Mouse (Mus musculus) mesoderm, embryonic 11.5 days (tissue): ENCODE data around the gene Zic1.

Source experiments
- DNase-seq: peaks from one replicate; pipeline ENCODE4 v3.0.0-alpha.2; 2012; ENCODE audit warnings: low read depth, low spot score

The Zic1 gene

DNA sequence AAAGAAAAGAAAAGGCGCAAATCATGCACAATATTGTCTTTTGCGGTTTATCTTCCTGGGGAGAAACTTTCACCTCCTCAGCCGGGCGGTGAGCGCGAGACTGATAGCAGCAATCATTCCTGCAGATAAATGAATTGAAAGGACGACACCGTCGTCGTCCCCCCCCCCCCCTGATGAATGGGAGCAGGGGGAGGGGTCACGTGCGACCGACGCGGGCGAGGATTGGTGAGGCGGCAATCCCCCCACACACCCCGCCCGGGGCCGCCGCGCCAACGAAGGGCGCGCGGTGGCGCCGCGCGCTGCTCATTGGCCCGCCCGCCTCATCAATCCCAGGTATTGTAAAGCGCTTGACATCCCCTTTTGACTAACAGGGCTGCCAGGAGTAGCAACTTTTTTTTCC lies at the start of gene Zic1:
TSS of gene Zic1 (minus strand) at position 147 of the 400 bp plus-strand sequence.
- DNase-seq = peak; percentile 88

DNA sequence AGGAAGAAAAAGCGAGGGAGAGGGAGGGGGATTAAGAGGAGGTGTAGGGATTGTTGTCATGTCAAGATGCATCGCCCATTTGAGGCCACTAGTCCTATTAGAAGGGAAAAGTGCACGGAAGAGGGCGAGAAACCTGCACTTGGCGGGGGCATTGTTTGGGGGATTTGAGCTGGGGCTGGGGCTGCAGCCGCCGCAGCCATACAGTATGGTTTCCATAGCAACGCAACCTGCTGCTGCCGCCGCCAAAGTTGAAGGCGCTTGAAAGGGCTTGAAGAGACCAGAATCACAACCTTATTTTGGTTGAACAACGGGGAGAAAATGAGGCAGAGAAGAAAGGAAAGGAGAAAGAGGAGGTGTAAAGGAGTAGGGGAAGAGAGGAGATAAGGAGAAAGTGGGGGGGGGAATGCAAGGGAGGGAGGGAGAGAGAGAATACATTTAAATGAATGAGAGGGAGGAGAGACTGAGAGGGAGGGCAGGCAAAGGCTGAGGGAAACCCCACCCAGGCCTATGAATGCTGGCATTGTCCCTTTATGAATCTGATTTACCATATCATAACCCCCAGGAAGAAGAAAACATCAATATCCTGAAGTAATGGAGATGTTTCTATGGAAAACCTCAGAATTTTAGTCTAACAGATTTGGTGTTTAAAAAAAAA lies 48.5 kb upstream of the Zic1 start:
- peak; percentile 57 for DNase-seq

DNA sequence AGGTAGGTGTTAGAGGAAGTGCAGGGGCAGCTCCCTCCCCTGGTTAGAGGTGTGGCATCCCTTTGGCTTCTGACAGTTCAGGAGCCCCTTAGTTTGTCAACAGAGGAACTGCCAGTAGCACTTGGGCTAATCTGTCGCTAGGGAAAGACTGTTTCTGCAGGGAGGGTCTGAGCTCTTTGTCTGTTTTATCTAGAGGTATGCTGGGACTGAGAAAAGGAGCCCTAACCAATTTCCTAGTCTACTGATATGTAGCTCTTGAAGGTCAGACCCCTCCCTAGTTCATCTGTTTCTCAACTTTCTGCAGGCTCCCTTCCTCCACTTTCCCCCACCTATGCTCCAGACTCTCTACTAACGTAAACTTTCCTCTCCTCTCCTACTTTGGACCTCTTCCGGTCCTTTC lies 44.2 kb upstream of the Zic1 start:
- DNase-seq = no peak

DNA sequence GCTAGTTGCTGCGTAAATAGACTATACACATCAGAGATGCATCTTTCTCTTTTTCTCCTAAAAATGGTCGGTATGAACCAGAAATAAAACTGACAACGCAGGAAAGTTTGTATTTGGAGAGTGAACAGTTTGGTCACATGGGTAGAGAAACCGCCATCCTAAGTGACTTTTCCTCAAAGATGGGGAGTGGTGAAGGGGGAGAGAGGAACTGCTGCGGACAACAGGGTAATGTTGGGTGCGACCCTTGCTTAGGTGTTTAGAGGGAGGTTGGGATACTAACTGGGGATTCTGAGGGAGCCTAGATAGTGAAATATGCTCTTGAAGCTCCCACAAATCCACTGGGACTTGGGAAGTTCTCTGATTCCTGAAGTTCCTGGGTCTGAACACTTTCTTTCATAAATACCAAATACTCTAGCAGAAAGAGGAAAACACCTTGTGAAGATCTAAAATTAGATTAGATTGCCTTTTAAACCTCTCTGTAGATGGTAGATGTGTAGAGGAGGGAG lies 40.7 kb upstream of the Zic1 start:
- DNase-seq = no peak

DNA sequence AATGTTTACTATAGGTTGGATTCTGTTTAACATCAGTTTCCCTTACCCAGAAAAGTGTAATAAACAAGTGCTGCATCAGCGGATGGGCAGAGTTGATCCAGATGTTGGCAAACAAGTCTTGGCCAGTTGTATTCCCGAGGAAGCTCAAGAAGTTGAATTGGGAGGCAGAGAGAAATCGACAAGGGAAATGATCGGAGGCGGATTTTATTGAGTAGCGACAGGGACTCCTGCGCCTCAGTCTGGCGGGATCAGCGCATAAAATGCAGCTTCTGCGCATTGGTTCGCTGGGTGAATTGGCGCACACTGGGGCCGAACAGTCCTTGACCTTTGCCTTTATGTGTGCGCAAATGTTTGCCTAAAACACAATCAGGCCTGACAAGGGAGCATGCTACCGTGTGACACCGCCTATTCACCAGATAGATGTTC lies 40.2 kb upstream of the Zic1 start:
- peak; percentile 59 for DNase-seq

DNA sequence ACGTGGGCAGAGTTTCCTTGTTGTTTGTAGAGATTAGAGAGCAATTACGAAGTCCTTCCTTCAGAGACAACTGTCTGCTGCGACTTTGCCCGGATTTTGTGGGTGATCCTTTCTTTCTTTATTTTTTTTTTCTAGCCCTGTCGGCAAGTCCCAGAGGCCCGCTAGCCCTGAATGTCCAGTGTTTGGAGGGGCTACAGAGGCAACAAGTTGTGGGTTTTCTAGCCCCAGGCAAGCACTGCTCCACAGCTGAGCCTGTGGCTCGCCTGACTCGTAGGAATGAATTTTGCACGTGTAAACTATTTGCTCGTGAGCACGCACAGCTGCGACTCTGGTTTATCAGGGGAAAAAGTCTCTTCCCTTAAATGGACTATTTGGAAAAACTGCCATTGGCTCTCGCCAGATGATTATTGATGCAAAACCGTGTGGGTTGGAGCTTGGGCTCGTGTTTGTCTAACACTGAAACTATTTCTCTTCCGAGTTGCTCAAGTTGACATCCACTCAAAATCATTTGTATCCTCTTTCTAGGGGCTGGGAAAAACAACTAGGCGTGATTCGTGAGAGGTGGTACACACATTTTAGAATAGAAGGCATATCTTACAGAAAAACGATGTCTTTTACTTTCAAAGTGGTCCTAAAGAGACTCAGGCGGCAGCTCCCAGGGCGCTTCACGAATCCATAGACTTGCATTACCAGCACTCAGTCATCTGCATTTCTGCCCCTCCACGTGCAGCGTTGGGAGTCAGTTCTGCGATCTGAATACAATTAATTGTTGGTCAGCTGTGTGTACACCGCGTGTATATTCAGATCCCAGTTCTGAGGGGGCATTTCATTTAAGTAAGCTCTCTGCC lies 39.5 kb upstream of the Zic1 start:
- no peak for DNase-seq

DNA sequence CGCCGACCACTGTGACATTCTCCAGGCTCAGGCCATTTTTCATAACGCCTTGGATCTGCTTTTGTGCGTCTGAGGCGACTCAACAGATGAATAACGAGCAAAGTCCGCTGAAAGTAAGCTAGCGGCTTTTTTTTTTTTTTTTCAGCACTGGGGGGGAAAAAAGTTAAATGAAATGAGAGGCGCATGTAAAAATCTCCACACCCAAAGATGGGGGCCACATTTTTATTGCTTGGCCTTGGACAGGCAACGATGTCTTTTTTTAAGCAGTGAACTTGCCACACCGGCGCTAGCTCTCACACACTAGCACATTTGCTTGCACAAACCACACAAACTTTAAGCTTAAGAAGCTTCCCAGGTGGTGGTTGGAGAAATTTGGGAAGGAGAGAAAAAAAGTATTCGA lies 38.6 kb upstream of the Zic1 start:
- DNase-seq = no peak

DNA sequence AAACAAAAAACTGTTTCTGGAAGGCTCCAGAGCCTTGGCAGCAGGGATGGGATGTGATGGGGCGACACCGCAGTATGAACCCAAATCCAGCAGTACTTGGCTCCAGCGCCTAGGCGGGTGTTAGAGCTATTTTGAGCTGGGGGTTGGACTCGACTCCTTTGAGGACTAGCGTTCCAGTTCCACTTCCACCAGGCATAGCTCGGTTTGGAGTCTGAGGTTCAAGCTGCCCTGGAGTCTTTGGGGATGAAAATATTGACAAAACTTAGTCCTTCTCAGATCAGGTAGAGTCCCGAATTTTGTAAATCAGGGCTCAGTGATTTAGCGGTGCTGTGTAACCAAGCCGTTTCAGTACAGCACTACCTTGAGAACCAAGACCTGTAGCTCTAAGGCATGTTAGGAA lies 35.9 kb upstream of the Zic1 start:
- DNase-seq = no peak

DNA sequence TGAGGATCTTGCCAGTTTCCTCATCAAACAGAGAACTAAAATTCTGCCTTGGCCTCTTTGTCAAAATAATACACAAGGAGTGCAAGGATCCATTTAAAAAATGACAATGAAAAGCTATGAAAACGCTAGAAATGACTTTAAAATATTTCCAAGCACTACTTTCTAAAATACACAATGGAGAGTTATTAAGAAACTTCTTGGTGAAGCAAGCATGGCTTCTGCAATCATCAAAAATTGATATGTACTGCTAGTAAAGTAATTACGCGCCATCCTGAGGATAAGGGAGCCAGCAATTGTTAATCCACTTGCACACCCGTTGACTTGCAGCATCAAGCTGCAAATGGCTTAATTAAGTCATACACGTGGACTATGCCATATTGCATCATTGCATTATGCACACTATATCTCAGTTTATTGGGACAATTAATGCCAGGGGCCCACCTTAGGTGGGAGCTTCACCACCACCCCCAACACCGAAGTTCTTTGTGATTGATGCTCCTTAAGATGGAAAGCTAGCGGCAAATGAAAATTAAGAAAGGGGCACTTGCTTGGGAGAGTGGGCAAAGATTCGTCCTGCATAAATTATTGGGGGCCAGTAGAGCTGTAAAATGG lies 35.0 kb upstream of the Zic1 start:
- DNase-seq = no peak

DNA sequence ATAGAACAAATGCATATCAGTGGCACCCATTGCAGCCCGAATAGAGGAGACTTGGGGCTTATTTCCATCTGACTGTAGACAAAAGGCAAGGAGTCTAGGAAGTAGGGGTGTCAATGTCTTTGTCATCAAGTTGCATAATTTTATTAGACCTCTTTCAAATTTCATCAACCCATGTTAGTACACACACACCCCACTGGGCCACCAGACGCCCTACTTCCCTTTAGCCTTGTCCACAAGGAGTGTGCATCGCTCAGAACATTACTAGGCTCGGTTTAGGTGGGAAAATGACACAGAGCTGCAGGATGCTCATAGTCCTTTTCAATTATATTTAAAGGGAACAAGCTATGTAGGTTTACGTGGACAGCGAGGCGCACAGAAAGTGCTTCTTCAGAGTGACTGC lies 34.4 kb upstream of the Zic1 start:
- no peak for DNase-seq

DNA sequence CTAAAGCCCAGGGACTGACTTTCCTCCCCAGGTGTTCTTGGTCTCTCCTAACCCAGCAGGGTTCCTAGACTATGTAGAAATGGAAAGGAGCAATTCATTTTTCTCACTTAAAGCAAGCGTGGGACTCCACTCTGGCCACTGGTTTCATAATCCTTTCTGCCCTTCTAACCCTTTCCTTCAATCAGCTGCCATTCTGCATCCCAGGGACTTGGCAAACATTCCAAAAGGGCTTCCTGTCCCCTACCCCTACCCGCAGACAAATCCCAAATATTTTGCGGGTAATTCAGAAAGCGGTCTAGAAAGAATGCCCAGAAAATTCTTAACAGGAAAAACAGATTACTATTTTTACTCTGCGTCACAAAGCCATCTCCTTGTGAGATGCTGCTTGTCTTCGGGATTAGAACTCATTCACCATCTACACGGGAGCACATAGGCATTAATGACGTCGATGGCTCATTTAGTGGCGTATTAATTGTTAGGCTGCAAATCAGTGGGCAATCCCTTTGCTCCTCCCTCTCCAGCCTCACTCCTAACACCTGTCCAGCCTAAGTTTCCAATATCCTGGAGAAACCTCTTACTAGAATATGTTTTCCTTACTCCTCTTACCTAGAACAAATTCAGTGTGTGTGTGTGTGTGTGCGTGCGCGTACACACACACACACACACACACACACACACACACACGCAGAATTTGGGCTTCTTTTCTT lies 29.6 kb upstream of the Zic1 start:
- DNase-seq = no peak

DNA sequence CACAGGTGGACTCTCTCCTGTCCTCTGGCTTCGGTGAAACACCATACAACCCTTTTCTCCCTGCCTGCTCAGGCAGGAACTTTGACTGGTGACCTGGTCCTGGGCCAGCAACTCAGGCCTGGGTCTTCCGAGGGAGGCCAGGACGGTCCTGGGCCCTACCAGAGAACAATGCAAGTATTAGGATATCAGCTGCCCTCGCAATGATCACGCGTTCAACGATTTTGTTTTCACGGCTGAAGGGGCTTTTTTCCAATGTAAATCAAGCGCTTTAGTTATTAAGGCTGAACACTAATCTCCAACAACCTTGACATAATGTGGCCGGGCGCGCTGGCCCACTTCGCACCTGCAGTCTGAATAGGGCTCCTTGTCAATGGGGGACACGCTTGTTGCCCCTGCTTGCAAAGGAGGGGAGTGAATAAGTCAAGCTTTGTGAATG lies 28.6 kb upstream of the Zic1 start:
- no peak for DNase-seq

DNA sequence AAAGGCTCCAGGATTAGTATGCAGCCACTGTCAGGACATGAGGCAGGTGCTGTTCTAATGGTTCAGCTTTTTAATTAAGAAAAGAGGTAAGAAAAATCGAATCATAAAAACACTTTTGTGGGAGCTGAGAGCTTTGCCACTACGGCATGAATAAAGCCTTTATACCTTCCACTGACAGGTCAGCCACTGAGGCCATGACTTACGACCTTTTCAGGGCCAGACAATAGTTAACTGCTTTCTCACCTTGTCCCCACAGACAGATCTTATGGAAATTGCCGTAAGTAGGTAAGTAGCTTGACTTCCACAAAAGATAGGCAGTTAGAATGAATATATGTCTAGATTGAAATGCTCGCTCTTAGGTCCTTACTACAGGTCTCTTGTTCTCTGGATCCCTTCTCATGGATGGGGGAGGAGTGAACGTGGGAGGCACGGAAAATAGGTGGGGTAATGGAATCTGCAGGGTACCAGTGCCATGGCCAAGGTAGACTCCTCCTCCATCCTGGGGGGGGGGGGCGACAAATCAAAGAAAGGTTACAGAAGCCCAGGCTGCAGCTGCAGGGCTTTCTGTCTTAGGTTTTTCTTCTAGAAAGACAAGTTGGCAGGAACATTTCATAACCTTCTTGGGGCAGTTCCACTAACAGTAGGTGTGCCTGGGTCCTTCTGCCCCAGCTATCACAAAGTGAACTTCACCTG lies 27.9 kb upstream of the Zic1 start:
- no peak for DNase-seq

DNA sequence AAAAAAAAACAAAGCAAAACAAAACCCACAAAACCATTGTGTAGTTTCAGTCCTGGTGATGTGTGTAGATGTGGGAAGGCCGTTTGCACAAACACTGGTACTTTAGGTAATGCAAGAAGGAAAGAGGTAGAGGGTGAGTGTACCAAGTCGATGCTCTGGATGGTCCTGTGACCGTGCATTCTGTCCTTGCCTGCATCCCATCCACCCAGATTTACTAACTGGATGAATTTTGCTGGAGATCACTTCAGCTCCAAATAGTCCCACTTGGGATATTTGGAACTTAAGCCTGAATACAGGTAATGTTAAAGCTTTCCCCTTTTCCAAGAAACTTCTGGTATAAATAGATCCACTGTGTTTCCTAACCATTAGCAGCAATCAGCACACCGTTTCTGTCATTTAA lies 22.6 kb upstream of the Zic1 start:
- DNase-seq = no peak

DNA sequence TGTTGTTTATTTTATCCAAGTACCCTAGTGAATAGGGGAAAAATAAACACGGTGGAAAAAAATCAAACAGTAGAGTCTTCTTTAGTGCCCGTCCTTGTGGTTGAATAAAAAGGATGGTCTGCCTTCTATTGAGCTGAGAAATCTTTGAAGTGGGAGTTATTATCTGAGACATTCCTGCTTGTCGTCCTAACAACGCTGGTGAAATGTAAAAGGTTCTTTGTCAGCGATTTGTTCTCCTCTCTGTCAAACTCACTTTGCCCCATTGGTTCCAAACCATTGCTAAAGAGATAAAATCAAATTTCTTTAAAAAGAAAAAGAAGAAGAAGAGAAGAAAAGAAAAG lies 22.1 kb upstream of the Zic1 start:
- no peak for DNase-seq

DNA sequence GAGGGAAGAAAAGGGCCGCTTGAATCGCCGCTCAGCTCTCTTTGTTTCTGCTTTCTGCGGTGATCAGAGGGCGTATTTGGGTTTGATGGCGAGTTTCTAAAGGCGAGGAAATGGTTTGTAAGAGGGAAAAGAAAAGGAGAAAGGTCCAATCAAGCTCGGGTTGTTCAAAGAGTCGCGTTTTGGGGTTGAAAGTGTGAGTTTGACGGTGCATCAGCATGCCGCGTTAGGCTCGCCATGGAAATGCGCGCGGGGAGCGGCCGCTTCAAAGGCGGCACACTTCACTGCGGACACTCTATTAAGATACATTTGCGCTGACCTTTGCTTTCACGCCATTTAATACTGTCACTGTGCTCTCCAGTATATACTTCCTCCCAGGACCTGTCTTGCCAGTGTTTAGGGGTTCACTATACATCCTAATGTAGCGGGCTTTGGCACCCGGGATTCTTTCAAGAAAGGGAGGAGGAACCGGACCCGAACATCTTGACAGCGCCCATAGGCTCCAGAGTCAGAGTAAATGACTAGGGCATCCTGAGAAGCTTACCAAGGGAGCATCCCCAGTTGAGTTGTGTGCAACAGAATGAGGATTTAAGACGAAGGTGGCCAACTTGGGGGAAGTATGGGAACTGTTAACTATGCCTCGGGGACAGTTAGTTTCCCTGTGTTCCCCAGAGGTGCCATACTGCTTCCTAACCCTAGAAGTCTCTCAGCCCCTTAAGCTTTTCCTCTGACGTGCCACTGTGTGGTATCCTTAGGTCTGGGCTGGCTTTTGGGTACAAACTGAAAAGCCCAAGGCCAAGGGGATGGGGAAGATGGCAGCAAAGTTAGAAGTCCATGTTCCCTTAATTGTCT lies 21.5 kb upstream of the Zic1 start:
- DNase-seq = no peak

DNA sequence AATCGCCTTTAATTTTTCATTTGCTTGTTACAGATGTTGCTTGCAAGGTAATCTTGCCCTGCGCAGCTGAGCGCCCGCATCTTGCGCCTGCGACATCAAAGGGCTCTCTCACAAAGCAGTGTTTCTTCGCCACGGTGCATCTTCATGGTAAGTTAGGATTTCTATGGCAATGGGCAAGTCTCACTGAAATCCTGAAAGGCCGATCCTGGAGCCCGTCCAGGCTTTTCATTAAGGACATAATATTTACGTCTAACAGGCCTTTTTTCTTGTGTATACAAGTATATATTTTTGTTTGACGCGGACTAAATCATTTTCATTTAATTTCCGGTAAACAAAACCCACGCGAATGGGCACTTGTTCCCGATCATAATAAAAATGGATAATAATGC lies 20.9 kb upstream of the Zic1 start:
- DNase-seq = no peak

DNA sequence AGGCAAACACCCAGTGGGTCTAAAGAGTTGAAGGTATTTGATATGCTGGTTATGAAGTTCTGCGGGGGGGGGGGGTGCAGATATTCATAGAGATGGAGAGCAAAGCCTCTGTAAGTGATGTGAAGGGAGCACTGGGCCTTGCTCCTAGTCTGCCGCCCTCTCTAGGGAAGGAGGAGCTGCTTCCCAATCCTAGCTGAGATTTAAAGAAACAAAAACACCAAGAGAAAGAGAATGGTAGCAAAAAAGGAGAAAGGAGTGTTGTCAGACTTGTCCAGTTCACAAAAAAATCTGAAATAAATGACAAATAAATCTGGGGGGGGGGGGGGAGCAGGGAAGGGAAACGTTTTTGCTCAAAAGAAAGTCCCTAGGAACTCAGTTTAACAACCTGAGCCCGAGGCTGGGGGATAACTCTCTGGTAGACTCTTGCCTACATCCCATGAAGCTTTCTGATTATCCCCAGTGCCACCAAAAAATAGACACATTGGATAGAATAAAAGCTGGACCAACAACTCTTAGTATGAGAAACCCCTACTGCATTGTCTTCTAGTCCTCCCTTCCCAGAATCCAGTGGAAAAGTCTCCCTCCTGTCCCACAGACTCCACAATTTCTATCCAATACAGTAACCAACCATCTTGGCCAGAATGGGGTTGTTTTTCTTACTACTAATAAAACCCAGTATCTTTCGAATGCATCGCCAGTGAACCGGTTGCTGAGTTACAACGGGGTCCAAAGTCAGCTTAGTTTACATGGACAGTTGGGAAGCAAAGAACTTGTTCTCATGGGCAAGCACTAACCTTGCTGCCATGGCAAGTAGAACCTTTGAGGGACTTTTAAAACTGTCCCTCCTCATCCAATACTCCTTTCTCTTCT lies 20.2 kb upstream of the Zic1 start:
- DNase-seq = no peak

DNA sequence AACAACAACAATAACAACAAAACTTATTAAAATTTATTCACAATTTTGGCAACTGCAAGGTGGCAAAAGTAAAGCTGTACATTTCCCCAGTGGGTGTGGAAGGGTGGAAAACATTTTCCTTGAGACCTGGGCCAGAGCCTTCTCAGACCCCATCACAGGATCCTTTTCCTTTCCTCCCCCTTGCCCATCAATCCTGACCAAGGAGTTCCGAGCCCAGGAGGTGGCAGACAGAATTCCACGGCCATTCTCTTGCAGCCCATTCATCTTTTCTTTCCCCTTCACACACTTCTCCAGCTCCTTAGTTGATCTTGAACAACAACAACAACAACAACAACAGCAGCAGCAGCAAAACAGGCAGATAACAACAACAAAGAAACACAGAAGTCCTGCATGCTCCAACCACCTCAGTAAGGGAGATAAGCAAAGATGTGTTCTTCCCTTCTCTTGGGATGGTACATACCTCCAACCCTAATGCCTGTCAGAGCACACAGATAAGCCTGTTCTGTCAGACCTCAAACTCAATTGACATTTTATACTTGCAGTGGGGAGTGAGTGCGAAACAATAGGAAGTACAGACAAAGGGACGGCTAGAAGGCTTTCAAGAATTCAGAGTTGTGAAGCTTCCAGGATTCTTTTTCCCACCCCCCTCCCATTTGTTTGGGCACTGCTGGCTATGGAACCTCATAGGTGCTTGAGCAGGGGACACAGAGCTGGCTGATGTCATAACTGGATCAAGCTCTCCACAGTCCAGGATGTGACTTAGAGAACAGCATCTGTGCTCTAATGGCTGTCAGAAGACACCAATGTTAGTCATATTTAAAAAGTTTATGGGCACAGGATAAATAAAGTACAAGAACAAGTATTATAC lies 19.3 kb upstream of the Zic1 start:
- no peak for DNase-seq
